Mouse (Mus musculus): ENCODE results near the gene Sncb.

GRCm38 (mm10) chr13:54756156-54756712 is 10.2 kb downstream of the Sncb start:
- no peak for TF ChIP-seq POLR2A (IDR thresholded peaks at IDR 0.05; ENCODE audit: borderline replicate concordance, low read depth, low read length)
- TF ChIP-seq CTCF (IDR thresholded peaks at IDR 0.05; ENCODE audit: low read depth, low read length) = no peak
